Mouse (Mus musculus): ENCODE measurements around the gene Olfr71.

The Olfr71 gene

GRCm38 (mm10) chr4:43655656-43656338 is 54.3 kb downstream of the Olfr71 start:
- DNase-seq = no peak
